Mouse (Mus musculus): ENCODE measurements around the gene Zdhhc7.

Zdhhc7 gene

DNA sequence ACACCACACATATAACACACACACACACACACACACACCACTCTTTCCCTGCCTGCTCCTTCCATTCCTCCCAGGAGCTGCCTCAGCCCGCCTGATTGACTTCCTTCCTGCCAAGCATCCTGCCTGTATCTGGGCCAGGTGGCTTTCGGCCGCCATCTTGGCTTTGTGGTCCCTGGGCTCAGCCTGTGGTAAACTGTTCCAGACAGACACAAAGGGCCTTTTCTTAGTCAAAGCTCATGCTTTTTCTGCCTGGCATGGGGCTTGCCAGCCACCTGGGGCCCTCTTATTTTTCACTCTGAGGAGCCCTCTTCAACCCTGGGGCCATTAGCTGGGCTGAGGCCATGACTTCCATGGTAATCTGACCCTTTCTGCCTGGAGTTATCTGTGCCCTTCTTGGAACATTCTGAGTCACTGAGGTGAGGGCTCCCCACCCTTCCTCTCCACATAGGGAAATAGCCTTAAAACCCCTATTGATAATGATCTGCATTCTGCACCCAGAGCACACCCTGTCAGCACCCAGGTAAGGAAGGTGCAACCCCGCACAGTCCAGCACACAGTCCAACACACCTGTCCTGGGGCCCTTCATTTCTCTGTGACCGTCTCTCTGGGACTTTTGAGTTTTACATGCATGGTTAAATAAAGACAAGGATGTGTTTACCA, 68.6 kb downstream of the Zdhhc7 start:
- no peak for DNase-seq
